Mouse (Mus musculus): Measurements from ENCODE around the gene Ssbp4.

- TF ChIP-seq CTCF (IDR thresholded peaks at IDR 0.05; ENCODE audit: extremely low read depth, insufficient read length, insufficient replicate concordance, low read depth, low read length) (no peak), POLR2A (IDR thresholded peaks at IDR 0.05; ENCODE audit: low read depth, low read length) (no peak)
Measured at GRCm38 (mm10) chr8:70648164-70648442, 39.4 kb upstream of the Ssbp4 start.
